Mouse (Mus musculus): ENCODE measurements around the gene Map3k1. TPM values are rescaled to one million over a fixed set of nuclear protein-coding genes. Genes with fewer than 3 reads are reported as not detected.
A peak's percentile ranks its signal among the peaks of the same experiment; 100 is the strongest.

Map3k1 gene
- total RNA-seq, 4 experiments from 2014 or later: 8.5 to 13.2 (median 12.0) TPM

DNA sequence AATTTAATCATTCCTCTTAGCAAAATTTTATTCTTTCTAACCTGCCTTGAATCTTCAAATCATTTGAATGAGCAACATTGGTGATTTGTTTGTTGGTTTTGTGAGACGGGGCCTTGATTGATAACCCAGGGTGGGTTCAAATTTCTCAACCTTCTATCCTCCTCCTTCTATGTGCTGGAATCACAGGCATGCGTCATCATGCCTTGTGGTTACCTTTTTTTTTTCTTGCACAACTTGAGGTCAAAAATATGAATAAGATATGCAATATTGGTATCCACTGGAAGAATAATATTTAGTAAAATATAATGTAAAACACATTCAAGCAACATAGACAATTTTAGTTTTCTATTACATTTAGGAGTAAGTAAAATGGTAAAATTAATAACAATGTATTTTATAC is 3.9 kb upstream of the Map3k1 start:
- DNase-seq (ENCODE audit: low spot score in 2 of 2): no peak

DNA sequence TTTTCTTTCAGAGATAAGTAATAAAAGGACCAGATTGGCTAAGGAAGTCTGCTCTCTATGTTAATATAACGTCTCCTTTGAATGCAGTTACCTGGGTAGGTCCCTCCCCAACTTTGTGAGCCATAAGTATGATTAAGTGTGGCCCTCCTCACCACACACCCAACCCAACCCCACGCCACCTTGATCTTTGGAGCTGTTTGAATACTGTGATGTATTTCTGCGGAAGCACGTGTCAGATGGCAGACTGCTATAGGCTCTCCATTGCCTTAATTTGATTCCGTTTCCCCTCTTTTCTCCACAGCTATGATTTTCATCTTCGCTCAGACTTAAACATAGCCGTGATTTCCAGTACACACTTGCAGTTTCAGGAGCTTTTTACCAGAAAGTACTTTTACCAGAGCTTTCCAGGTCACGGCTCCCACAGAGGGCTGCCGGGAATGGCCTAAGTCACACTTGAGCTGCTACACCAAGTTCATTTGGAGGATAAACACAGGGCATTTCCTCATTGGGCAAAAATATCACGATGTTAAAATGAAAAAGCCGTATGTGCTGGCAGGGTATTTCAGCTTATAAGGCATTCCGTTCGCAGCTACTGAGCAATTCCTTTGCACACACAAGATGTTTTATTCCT is 2.3 kb upstream of the Map3k1 start:
- no peak for DNase-seq (ENCODE audit: low spot score in 2 of 2)

DNA sequence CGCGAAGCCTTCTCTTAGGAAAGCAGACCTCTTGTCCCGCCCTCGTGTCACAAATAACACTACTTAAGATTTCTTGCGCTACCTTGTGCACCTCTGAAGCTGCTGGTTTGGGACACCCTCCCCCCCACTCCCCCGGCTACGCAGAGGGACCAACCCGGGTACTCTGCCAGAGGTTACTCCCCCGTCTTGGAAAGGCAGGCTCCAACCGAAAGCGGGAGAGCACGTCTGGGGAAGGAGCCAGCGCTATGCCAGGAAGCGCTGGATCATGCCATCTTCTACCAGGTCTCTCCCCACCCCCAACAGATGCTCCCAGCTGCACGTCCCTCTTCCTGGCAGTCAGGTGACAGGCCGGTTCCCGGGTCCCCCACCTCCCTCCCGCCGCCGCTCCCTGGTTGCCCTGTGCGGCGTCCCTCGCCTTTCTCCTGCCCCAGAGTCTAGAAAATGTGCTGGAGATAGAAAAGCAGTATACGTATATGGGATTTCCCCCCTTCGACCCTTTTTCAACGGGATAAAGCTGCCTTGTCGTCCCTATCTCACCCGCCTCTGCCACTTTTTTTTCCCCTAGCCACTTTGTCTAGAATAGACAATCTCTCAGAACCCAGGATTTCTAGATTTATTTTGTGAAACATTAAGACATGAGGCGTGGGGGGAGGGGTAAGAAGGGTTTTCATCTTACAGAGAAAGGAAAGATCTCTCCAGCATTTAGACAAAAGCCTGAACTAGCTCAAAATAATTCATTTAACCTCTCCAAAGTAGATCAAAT is 854 bp upstream of the Map3k1 start:
- DNase-seq (ENCODE audit: low spot score in 2 of 2): peak; percentile 36 to 44

DNA sequence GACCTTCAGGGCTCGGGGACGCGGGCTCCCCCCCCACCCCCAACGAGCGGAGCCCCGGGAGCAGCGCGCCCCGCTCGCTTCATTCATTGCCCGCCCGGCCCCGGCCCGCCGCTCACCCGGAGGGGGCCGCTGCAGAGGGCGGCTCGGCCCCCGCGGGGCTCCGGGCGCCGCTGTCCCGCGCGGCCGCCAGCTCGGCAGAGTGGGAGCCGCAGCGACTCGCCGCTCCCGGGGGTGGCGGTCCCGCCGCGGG is 481 bp downstream of the Map3k1 start:
- no peak for DNase-seq (ENCODE audit: low spot score in 2 of 2)

DNA sequence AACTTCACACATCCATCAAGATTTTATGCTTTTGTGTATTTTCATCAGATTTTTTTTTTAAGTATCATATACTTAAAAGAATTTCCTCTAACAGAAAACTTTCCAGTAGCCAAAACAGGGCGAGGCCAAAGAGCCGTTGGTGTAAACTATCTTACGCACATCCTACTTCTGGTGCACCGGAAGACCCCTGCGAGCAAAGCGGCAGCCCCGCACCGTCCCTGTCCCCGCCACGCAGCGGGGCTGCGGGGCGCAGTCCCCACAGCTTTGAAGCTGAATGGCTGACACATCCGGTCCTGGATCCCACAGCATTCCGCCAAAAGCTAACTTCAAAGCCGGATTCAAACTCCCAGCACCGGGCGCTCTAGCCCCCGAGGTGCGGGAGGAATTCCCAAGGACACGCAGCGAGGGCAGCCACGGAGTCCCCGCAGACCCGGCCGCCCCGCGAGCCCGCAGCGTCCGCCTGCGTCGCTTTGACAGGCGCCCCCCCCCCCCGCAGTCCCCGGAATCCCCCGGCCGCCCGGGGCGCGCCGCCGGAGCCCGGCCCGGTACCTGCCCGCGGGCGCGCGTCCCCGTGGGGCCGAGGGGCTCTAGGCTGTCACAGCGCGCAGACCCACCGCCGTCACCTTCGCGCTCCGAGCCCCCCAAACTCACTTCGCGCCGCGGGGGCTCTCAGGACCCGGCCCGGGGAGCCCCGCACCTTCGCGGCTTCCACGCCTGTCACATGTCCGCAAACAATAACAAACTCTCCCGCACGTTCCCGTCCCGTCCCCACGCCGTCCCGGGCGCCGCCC is 1.0 kb downstream of the Map3k1 start:
- no peak for DNase-seq (ENCODE audit: low spot score in 2 of 2)

DNA sequence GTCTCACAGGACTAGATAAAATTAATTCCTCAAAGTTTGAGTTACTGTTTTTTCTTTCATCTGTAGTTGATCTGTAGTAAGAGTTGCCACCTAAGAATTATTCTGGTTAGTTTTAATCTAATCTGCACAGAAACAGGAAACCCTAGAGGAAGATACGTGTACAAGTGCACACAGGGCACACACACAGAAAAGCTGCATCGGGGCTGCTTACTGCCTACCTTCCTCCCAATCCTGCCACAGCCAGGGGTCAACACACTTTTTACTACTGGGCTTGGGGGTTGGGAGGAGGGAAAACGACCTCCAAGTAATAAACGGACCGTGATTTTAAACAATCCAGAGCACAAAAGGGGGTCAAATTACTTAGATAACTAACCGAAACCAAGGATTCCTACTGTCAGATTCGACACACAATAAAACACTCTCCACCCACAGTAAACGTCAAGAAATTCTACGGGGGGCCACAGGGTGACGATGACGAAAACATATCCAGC is 1.6 kb downstream of the Map3k1 start:
- DNase-seq (ENCODE audit: low spot score in 2 of 2): no peak

DNA sequence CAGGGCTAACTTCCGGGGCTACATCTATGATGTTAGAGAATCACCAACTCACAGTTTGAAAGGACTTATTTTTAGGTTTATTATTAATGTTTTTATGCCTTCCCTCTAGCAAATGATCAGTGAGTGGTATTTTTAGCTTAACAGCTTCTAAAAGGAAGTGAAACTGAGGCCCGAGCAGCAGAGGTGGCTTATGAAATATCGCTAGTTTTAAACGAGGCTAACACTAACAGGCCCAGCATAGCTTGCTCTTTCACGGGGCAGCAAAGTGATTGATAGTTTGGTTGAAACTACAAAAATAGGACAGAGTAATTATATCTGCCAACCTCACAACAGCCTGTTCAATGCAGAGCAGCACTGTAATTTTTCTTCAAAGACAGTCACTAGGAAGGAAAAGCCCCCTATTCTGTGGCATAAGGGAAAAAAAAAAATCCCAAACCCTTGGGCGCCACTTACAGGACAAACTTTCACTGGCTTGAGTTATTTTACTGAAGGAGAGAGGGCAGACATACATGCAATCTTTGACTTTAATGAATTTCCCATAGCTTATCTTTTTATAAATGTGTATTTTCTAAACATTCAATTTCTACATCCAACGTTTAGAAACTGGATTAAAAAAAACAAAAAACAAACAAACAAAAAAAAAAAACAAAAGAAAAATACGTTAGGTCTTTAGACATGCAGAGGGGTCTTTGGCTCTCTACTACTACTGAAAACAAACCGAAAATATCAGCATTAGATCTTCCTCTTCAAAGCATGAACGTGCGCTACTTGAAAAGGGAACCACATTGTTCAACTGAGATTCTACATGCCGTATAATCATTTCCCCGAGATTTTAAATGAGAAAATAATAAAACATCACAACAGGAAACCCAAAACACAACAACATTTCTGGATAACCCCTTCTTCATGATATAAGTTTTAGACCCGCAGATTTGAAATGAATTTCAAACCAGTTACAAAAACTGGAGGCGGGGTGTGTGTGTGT is 2.8 kb downstream of the Map3k1 start:
- DNase-seq (ENCODE audit: low spot score in 2 of 2): no peak

DNA sequence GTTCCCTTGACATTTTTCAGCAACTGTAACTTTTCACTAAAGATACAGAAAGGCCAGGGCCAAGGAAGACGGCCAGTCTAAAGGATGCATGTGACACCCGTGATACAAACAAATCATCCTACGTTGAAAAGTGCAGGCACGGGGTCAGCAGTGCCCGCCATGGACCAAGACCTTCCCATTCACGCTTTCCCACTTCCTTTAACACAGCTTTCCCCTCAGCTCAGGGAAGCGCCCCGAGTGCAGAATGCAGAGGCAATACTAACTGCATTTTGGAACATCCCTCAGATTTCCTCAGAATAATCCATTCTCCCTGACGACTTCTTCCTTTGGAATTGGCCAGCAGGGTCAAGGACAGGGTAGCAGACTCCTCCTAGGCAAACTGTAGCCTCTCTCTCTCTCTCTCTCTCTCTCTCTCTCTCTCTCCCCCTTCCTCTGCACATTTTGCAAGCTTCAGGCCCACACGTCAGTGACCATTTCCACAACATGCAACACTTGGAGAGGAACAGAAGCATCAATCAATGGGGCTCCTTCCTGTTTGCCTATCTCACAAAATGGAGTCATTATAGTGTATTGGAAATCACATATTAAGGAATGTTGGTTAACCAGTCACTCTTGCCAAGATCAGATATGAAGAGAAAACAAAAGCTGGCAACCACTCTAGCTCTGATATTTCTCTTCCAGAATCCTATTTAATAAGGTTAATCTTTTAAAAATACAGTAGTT is 3.7 kb downstream of the Map3k1 start:
- no peak for DNase-seq (ENCODE audit: low spot score in 2 of 2)

DNA sequence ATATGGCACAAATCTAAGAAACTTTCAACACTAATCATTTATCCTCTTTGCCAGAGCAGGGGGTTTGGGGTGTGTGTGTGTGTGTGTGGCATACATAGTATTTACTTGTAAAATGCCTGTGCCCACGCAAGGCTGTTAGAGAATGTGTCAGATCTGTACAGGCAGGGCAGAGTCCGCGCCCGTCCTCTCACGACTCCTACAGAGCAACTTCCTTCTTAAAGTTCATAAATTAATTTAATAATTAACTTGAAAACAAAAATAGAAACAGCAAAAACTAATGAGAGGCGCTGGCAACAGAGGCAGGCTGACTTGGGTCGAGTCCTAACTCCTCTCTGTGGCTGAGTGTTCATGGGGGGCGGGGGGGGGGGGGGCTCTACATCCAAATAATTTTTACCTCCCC is 4.6 kb downstream of the Map3k1 start:
- DNase-seq (ENCODE audit: low spot score in 2 of 2): no peak

DNA sequence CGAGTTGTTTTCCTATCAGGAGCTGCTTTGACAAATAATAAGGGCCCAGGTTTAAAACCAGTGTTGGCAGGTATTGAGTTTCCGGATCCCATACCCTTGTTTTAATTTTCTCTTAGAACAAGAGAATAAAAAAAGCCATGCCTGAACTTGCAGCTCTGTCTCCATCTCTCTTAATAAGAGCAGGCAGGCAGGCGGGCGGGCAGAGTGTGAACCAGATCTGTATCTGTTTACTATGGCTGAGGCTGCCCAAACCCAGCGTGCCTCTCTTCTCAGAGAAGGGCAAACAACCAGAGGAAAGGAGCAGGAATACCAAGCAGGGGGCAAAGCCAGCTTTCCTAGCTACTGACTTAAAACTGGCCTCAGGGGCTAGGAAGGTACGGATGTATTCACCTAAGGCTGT is 5.3 kb downstream of the Map3k1 start:
- no peak for DNase-seq (ENCODE audit: low spot score in 2 of 2)

DNA sequence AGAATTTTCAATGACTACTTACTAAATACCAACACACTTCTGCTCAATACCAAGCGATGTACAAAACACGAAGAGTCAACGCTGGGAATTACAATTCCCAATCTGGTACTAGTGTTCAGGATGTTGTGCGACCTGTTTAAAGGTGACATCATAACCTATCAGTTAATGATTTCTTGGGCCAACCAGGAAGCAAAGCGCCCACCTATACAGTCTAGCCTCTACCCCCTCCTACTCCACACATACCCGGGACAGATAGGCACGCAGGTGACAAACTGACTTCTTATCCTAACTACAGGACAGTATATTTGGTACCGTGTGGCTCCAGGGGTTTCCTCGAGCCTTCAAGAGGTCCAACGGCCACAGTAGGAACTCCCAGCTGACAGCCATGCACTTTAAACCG is 5.9 kb downstream of the Map3k1 start:
- DNase-seq (ENCODE audit: low spot score in 2 of 2): no peak

DNA sequence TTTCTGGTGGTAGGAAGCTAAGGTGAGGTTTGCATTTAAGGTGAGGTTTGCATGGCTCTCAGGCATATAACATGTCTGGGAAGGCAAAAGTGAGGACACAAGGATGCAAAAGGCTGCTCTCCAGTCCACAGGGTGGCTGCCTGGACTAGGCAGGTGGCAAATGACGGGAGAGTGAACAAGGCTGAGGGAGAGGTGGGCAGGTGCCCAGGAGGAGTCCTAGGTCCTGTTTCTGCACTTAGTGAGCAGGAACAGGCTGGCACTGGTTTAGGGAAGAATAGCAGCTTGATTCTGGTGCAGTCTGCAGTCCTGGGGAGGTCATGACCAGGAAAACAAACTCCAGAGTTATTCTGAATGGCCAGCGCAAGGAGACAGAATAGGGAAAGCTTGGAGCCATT is 6.5 kb downstream of the Map3k1 start:
- no peak for DNase-seq (ENCODE audit: low spot score in 2 of 2)

DNA sequence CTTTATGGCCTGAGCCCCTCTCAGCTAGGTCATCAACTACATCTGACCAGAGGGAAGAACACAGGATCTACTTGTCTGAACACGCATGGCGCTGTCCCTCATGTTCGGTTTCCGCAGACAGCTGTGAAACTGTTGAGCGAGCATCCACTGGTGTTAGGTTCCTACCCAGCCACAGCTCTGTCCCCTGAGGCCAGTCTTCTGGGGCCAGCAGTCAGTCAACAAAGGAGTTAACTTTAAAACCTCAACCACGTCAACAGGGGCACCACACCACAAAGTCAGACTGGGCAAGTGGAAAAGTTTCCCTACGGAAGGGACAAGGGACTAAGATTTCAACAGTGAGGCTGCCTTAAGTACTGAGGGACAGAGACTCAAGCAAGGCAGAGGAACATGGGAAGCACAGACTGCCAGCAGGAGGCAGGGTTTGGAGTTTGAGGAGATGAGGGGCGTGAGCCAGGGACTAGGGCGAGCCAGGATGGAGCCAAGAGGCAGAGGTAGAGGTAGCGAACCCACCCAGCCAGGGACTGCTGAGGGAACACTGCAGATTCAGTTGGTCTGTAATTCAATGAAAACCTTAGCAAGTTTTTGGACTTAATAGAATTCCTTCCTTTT is 7.0 kb downstream of the Map3k1 start:
- no peak for DNase-seq (ENCODE audit: low spot score in 2 of 2)

DNA sequence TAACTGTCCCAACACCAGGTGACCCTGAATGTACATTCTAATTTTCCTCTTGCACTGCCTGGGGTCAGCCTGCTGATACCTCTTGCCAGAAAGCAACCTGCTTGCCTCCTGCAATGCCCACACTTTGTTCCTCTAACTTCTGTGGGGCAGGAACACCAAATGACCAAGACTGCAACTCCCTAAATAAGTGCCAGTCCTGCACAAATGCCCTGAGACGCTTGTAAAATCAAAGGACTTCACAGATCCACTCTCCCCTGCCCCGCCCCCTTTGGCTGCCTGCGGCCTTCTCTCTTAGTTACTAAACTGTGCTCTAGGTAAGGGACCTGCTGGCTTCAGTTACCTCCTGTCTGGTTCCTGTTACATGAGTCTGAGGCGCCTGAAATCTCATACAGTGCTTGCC is 7.9 kb downstream of the Map3k1 start:
- no peak for DNase-seq (ENCODE audit: low spot score in 2 of 2)

DNA sequence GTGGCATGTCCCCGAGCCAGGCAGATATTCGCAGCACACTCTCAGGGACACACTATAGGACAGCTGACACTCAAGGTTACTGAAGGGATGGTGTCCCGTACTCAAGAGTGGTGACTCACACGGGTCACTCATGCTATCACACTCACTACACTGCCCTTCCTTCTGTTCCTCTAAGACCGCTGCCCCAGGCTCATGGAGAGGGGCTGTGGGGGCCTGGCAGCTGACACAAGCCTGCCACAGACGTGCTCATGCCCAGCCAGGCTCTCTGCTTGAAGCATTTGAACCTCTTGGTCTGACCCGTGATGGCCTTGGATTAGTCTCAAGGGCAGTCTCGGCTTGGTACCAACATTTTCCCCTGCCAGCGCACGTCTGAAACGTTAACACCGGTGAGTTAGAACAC is 10.7 kb downstream of the Map3k1 start:
- no peak for DNase-seq (ENCODE audit: low spot score in 2 of 2)

DNA sequence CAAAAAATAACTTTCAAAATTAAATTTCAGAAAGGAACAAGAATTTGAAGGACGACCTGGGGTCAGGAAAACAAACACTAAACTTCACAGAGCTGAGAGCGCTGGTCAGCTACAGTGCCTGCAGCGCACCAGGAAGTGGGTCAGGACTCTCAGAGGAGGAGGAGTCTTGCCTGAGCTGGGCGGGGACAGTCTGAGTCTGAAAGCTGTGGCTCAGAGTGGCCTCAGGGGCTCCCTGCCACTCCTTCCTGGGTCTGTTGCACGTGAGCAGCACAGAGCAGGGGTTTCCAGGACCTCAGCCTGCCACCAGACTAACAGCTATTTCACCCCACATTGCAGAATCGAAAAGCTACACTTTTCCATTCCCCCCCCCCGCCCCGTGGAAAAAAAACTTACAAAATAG is 11.8 kb downstream of the Map3k1 start:
- no peak for DNase-seq (ENCODE audit: low spot score in 2 of 2)

DNA sequence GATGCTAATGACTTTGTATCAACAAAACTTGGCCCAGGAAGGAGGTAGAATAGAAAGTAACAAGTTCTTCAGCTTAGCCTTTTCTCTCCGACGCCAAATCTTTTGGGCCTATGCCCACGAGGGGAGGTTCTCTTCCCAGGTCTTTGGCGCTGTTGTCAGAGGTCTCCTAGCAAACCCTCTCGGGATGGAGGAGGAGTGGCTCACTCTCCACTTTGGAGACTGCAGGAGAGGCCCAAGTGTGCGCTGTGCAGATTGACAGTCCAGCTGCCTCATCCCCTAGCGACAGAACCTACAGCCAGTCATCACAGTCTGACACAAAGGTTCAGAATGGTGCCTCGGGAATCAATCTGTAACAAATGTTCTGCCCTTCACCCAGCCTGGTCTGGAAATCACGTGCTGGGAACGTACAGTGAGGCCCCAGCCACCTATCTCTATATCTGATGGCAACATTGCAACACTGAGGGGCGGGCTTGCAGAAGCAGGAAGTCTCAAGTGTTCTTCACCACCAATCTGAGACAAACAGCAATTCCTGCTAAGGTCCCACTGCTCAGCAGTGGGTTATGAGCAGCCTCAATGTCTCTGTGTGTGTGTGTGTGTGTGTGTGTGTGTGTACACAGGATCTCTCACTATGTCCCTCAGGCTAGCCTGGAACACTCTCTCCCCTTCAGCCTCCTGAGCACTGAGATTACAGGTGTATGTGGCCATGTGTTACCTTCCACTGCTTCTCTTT is 12.4 kb downstream of the Map3k1 start:
- DNase-seq (ENCODE audit: low spot score in 2 of 2): no peak

DNA sequence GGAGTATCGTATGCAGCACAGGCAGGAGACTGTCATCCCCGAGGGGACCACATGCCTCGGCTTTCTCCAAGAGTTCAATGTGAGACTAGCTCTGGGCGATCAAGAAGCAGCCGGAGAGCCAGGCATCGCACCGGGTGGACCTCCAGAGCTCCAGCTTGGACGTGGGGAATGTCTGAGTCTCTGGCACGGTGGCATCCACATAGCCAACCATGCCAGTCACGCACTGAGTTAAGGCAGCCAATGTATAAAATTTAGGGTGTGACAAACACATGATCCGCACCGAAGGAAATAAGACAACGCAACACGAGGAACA is 15.9 kb downstream of the Map3k1 start:
- no peak for DNase-seq (ENCODE audit: low spot score in 2 of 2)

DNA sequence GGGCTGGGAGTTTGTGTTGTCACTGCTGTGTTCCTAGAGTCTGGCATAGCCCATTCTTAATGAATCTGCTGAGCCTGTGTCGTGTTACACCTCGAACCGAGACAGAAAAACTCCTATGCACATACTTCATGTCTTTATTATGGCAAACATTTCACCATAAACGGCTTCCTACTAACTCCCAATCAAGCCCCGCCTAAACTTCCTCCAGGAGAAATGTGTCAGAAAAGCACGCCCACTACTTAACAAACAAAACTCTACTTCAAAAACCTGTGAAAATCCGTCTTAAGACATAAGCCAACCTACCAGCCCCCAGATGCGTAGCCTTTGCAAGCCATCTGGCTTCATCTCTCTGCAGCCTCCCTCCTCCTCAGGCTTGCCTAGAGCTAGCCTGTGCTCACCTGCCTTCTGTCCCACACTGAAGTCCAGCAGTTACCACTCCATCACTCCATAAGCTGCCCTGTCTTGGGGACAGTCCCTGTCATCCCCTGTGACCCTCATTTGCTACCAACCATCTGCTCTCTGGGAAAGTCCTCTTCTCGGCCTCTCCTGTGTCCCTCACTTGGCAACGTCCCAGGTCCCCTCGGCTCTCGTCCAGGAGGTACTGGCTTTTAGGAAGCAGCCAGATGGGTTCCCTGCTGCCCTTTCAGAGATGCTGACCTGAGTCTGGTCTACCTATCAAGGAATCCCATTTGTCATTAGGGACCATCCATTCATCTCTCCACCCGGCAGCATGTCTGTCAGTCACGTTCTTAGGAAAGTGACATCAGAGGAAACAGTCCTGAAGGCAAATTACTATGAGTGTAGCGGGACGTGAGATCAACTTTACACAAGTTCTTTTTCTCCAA is 16.4 kb downstream of the Map3k1 start:
- no peak for DNase-seq (ENCODE audit: low spot score in 2 of 2)

Data from left cerebral cortex, adult 8-10 months (tissue).